Mouse (Mus musculus): ENCODE measurements around the gene Kif2a. TPM values are rescaled to one million over a fixed set of nuclear protein-coding genes. Genes with fewer than 3 reads are reported as not detected.

Kif2a gene
- polyA plus RNA-seq, 1 experiment from 2014 or later: 50.5 TPM

- ATAC-seq (ENCODE audit: low FRiP score, low TSS enrichment) (no peak), DNase-seq (no peak)
- H3K4me3 ChIP-seq (replicated peaks; ENCODE audit: low read depth, low read length): no peak overlapping the region
- H3K9ac ChIP-seq (replicated peaks; ENCODE audit: low read length): no peak overlapping the region
- H3K27me3 ChIP-seq (ENCODE audit: control insufficient read depth, insufficient read depth, low read length): no peaks in the 10 kb centered on the region
- H3K9me3 ChIP-seq (ENCODE audit: control insufficient read depth, low read length): no peaks in the 10 kb centered on the region
- no peaks in the 10 kb centered on the region for H3K36me3 ChIP-seq (ENCODE audit: control insufficient read depth, insufficient read depth, low read length)
- 88% methylated on average over 4 of the region's 4 CpGs for WGBS
- no peaks in the 10 kb centered on the region for H3K4me1 ChIP-seq (ENCODE audit: control insufficient read depth, insufficient read depth, low read length)
- H3K4me2 ChIP-seq (ENCODE audit: low read length): no peak overlapping the region
- H3K27ac ChIP-seq (replicated peaks; ENCODE audit: low read depth, low read length): no peak overlapping the region
Measured at GRCm38 (mm10) chr13:107054496-107054895, 32.6 kb upstream of the Kif2a start.

GRCm38 (mm10) chr13:107051342-107051741 lies 29.4 kb upstream of the Kif2a start:
- no peak for DNase-seq
- Histone ChIP-seq H3K4me1 (ENCODE audit: control insufficient read depth, insufficient read depth, low read length) (no peaks in the 10 kb centered on the region), H3K36me3 (ENCODE audit: control insufficient read depth, insufficient read depth, low read length) (no peaks in the 10 kb centered on the region), H3K4me3 (replicated peaks; ENCODE audit: low read depth, low read length) (no peak overlapping the region), H3K4me2 (ENCODE audit: low read length) (no peak overlapping the region), H3K9me3 (ENCODE audit: control insufficient read depth, low read length) (peaks cover 5% of the 10 kb centered on the region; the same call in 1 of the 2 replicates), H3K27me3 (ENCODE audit: control insufficient read depth, insufficient read depth, low read length) (no peaks in the 10 kb centered on the region), H3K27ac (replicated peaks; ENCODE audit: low read depth, low read length) (no peak overlapping the region), H3K9ac (replicated peaks; ENCODE audit: low read length) (no peak overlapping the region)
- WGBS: 85% methylated on average over 3 of the region's 3 CpGs
- no peak for ATAC-seq (ENCODE audit: low FRiP score, low TSS enrichment)

GRCm38 (mm10) chr13:107044229-107044628 lies 22.3 kb upstream of the Kif2a start:
- WGBS: 49% methylated on average over 5 of the region's 5 CpGs
- Histone ChIP-seq H3K9ac (replicated peaks; ENCODE audit: low read length) (no peak overlapping the region), H3K36me3 (ENCODE audit: control insufficient read depth, insufficient read depth, low read length) (no peaks in the 10 kb centered on the region), H3K4me2 (ENCODE audit: low read length) (no peak overlapping the region), H3K27me3 (ENCODE audit: control insufficient read depth, insufficient read depth, low read length) (no peaks in the 10 kb centered on the region), H3K4me3 (replicated peaks; ENCODE audit: low read depth, low read length) (no peak overlapping the region), H3K27ac (replicated peaks; ENCODE audit: low read depth, low read length) (no peak overlapping the region), H3K9me3 (ENCODE audit: control insufficient read depth, low read length) (peaks cover 5% of the 10 kb centered on the region; the same call in 1 of the 2 replicates), H3K4me1 (ENCODE audit: control insufficient read depth, insufficient read depth, low read length) (no peaks in the 10 kb centered on the region)
- no peak for DNase-seq
- ATAC-seq (ENCODE audit: low FRiP score, low TSS enrichment): no peak

- Histone ChIP-seq H3K4me3 (replicated peaks; ENCODE audit: low read depth, low read length) (no peak overlapping the region), H3K4me1 (ENCODE audit: control insufficient read depth, insufficient read depth, low read length) (no peaks in the 10 kb centered on the region), H3K9ac (replicated peaks; ENCODE audit: low read length) (no peak overlapping the region), H3K27me3 (ENCODE audit: control insufficient read depth, insufficient read depth, low read length) (no peaks in the 10 kb centered on the region), H3K9me3 (ENCODE audit: control insufficient read depth, low read length) (peaks cover 5% of the 10 kb centered on the region; the same call in 1 of the 2 replicates), H3K27ac (replicated peaks; ENCODE audit: low read depth, low read length) (no peak overlapping the region), H3K36me3 (ENCODE audit: control insufficient read depth, insufficient read depth, low read length) (no peaks in the 10 kb centered on the region), H3K4me2 (ENCODE audit: low read length) (no peak overlapping the region)
- DNase-seq (no peak), ATAC-seq (ENCODE audit: low FRiP score, low TSS enrichment) (no peak)
- WGBS: 71% methylated on average over 6 of the region's 6 CpGs
Measured at GRCm38 (mm10) chr13:107042551-107042950, 20.6 kb upstream of the Kif2a start.

GRCm38 (mm10) chr13:107039493-107039892 lies 17.6 kb upstream of the Kif2a start:
- H3K36me3 ChIP-seq (ENCODE audit: control insufficient read depth, insufficient read depth, low read length): no peaks in the 10 kb centered on the region
- H3K27me3 ChIP-seq (ENCODE audit: control insufficient read depth, insufficient read depth, low read length): no peaks in the 10 kb centered on the region
- no peaks in the 10 kb centered on the region for H3K4me1 ChIP-seq (ENCODE audit: control insufficient read depth, insufficient read depth, low read length)
- no peak overlapping the region for H3K27ac ChIP-seq (replicated peaks; ENCODE audit: low read depth, low read length)
- no peaks in the 10 kb centered on the region for H3K9me3 ChIP-seq (ENCODE audit: control insufficient read depth, low read length)
- no peak for ATAC-seq (ENCODE audit: low FRiP score, low TSS enrichment)
- DNase-seq: no peak
- H3K4me3 ChIP-seq (replicated peaks; ENCODE audit: low read depth, low read length): no peak overlapping the region
- H3K4me2 ChIP-seq (ENCODE audit: low read length): no peak overlapping the region
- H3K9ac ChIP-seq (replicated peaks; ENCODE audit: low read length): no peak overlapping the region
- WGBS: 97% methylated on average over 4 of the region's 4 CpGs

- Histone ChIP-seq H3K4me3 (replicated peaks; ENCODE audit: low read depth, low read length) (no peak overlapping the region), H3K4me1 (ENCODE audit: control insufficient read depth, insufficient read depth, low read length) (no peaks in the 10 kb centered on the region), H3K27ac (replicated peaks; ENCODE audit: low read depth, low read length) (no peak overlapping the region), H3K27me3 (ENCODE audit: control insufficient read depth, insufficient read depth, low read length) (no peaks in the 10 kb centered on the region), H3K9ac (replicated peaks; ENCODE audit: low read length) (no peak overlapping the region), H3K9me3 (ENCODE audit: control insufficient read depth, low read length) (no peaks in the 10 kb centered on the region), H3K36me3 (ENCODE audit: control insufficient read depth, insufficient read depth, low read length) (no peaks in the 10 kb centered on the region), H3K4me2 (ENCODE audit: low read length) (no peak overlapping the region)
- WGBS: 95% methylated on average over 2 of the region's 2 CpGs
- ATAC-seq (ENCODE audit: low FRiP score, low TSS enrichment) (no peak), DNase-seq (no peak)
Measured at GRCm38 (mm10) chr13:107038346-107038745, 16.4 kb upstream of the Kif2a start.

GRCm38 (mm10) chr13:107035511-107036113 lies 13.7 kb upstream of the Kif2a start:
- DNase-seq: no peak
- Histone ChIP-seq H3K4me3 (replicated peaks; ENCODE audit: low read depth, low read length) (no peak overlapping the region), H3K9me3 (ENCODE audit: control insufficient read depth, low read length) (no peaks in the 10 kb centered on the region), H3K9ac (replicated peaks; ENCODE audit: low read length) (no peak overlapping the region), H3K36me3 (ENCODE audit: control insufficient read depth, insufficient read depth, low read length) (no peaks in the 10 kb centered on the region), H3K4me2 (ENCODE audit: low read length) (no peak overlapping the region), H3K27me3 (ENCODE audit: control insufficient read depth, insufficient read depth, low read length) (no peaks in the 10 kb centered on the region), H3K4me1 (ENCODE audit: control insufficient read depth, insufficient read depth, low read length) (no peaks in the 10 kb centered on the region), H3K27ac (replicated peaks; ENCODE audit: low read depth, low read length) (no peak overlapping the region)
- ATAC-seq (ENCODE audit: low FRiP score, low TSS enrichment): no peak
- WGBS: 92% methylated on average over 3 of the region's 3 CpGs

- H3K4me2 ChIP-seq (ENCODE audit: low read length): no peak overlapping the region
- no peak overlapping the region for H3K9ac ChIP-seq (replicated peaks; ENCODE audit: low read length)
- no peaks in the 10 kb centered on the region for H3K4me1 ChIP-seq (ENCODE audit: control insufficient read depth, insufficient read depth, low read length)
- H3K27me3 ChIP-seq (ENCODE audit: control insufficient read depth, insufficient read depth, low read length): no peaks in the 10 kb centered on the region
- ATAC-seq (ENCODE audit: low FRiP score, low TSS enrichment) (no peak), DNase-seq (no peak)
- no peak overlapping the region for H3K4me3 ChIP-seq (replicated peaks; ENCODE audit: low read depth, low read length)
- H3K9me3 ChIP-seq (ENCODE audit: control insufficient read depth, low read length): no peaks in the 10 kb centered on the region
- H3K36me3 ChIP-seq (ENCODE audit: control insufficient read depth, insufficient read depth, low read length): no peaks in the 10 kb centered on the region
- WGBS: 92% methylated on average over 4 of the region's 4 CpGs
- H3K27ac ChIP-seq (replicated peaks; ENCODE audit: low read depth, low read length): no peak overlapping the region
Measured at GRCm38 (mm10) chr13:107035078-107035477, 13.2 kb upstream of the Kif2a start.

GRCm38 (mm10) chr13:107034028-107034920 lies 12.3 kb upstream of the Kif2a start:
- 59% methylated on average over 1 of the region's 1 CpGs for WGBS
- ATAC-seq (ENCODE audit: low FRiP score, low TSS enrichment) (no peak), DNase-seq (no peak)

More at GRCm38 (mm10) chr13:107034028-107034920, 12.3 kb upstream of the Kif2a start:
- Histone ChIP-seq H3K9me3 (ENCODE audit: control insufficient read depth, low read length) (no peaks in the 10 kb centered on the region), H3K36me3 (ENCODE audit: control insufficient read depth, insufficient read depth, low read length) (no peaks in the 10 kb centered on the region), H3K27ac (replicated peaks; ENCODE audit: low read depth, low read length) (no peak overlapping the region), H3K27me3 (ENCODE audit: control insufficient read depth, insufficient read depth, low read length) (no peaks in the 10 kb centered on the region), H3K9ac (replicated peaks; ENCODE audit: low read length) (no peak overlapping the region), H3K4me3 (replicated peaks; ENCODE audit: low read depth, low read length) (no peak overlapping the region), H3K4me2 (ENCODE audit: low read length) (no peak overlapping the region), H3K4me1 (ENCODE audit: control insufficient read depth, insufficient read depth, low read length) (no peaks in the 10 kb centered on the region)

All from midbrain, embryonic 14.5 days (tissue).